Mouse (Mus musculus) G1E (cell line): ENCODE data around the gene Aprt.

Experiments used
- CTCF ChIP-seq: IDR thresholded peaks from 2 replicates; pipeline ENCODE4 v1.5.1; 2012; ENCODE audit warnings: low read depth, low read length, inconsistent platforms, mixed read lengths
- POLR2AphosphoS5 ChIP-seq: IDR thresholded peaks from 2 replicates; pipeline ENCODE4 v1.6.1; 2012; ENCODE audit warnings: low read depth, low read length, inconsistent platforms; ENCODE audit not compliant: insufficient replicate concordance

DNA sequence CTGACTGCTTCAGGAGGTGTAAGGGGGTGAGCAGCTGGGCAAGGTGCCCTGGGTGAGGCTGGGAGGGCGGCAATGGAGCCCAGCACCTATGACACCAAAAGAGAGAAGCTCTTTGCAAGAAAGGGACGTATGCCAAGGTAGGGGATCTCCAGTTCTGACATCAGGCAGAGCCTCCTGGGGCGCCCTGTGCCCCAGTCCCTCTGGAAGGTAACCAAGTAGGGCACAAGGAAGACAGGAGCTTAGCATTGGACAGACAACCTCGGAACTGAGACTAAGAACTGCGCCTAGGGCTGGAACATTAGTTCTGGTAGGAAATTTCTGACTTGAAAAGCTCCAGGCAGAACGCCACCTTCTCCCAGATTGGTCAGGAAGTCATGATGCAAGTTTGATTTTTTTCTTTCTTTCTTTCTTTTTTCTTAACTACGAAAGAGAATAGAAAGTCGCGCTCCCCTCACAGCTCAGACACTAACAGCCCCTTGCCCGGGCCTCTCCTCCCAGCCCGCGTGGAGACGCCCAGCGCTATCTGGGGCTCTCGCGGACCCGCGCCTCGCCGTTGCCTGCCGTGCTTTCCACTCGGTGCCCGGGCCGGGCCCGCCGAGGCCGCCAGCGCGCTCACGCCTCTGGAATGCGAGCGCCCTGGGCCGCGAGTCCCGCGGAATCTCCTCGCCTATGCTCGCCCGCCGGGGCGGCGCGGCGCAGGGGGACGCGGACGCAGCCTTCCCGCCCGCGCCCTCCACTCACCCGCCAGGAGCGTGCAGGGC lies 26.3 kb downstream of the Aprt start:
- TF ChIP-seq CTCF = no peak
- TF ChIP-seq POLR2AphosphoS5 = no peak
